Mouse (Mus musculus): ENCODE data around the gene Cwc25. TPM values are rescaled to one million over a fixed set of nuclear protein-coding genes. Genes with fewer than 3 reads are reported as not detected.

Cwc25 gene
- 38.4 TPM for total RNA-seq (2023)

GRCm38 (mm10) chr11:97766154-97766881 is at the start of gene Cwc25:
TSS of gene Cwc25 (minus strand) at chr11:97766556.

GRCm38 (mm10) chr11:97798782-97799145 is 32.4 kb upstream of the Cwc25 start, which contains the start of gene Lasp1:
TSS of gene Lasp1 (plus strand) at chr11:97799000.

GRCm38 (mm10) chr11:97781832-97782563 is 15.6 kb upstream of the Cwc25 start, which contains the start of gene Rpl23:
TSS of gene Rpl23 (minus strand) at chr11:97782437.

GRCm38 (mm10) chr11:97775808-97776496 is 9.6 kb upstream of the Cwc25 start, which contains the start of gene 1700001P01Rik:
TSS of gene 1700001P01Rik (minus strand) at chr11:97775918.

GRCm38 (mm10) chr11:97744063-97744717 is 22.2 kb downstream of the Cwc25 start, which contains the start of gene Pip4k2b:
TSS of gene Pip4k2b (minus strand) at chr11:97744704.

GRCm38 (mm10) chr11:97703039-97703826 is 63.1 kb downstream of the Cwc25 start, which contains the start of gene Psmb3:
TSS of gene Psmb3 (plus strand) at chr11:97703399.

GRCm38 (mm10) chr11:97700003-97700745 is 66.2 kb downstream of the Cwc25 start, which contains the start of gene Pcgf2:
TSS of gene Pcgf2 (minus strand) at chr11:97700497.

Other genes with a start within 250 kb of the Cwc25 start
- not detected for gene Srcin1, start 190.4 kb downstream of the Cwc25 start, total RNA-seq (2023)
- 6.6 TPM for gene Epop, start 136.9 kb downstream of the Cwc25 start, total RNA-seq (2023)
- gene Mllt6, start 103.1 kb downstream of the Cwc25 start, total RNA-seq (2023), result 192 TPM
- 33.9 TPM for gene Cisd3, start 80.7 kb downstream of the Cwc25 start, total RNA-seq (2023)
- gene Pcgf2, start 66.1 kb downstream of the Cwc25 start, total RNA-seq (2023), result 1.4 TPM
- gene Psmb3, start 63.2 kb downstream of the Cwc25 start, total RNA-seq (2023), result 124 TPM
- gene Pip4k2b, start 21.9 kb downstream of the Cwc25 start, total RNA-seq (2023), result 51.3 TPM
- gene 1700001P01Rik, start 9.4 kb upstream of the Cwc25 start, total RNA-seq (2023), result 1.8 TPM
- 2,689 TPM for gene Rpl23, start 15.9 kb upstream of the Cwc25 start, total RNA-seq (2023)
- 132 TPM for gene Lasp1, start 32.4 kb upstream of the Cwc25 start, total RNA-seq (2023)
- 0.95 TPM for gene B230217C12Rik, start 74.2 kb upstream of the Cwc25 start, total RNA-seq (2023)
- 0.46 TPM for gene Fbxo47, start 117.6 kb upstream of the Cwc25 start, total RNA-seq (2023)
- gene Plxdc1, start 219.9 kb upstream of the Cwc25 start, total RNA-seq (2023), result 2.3 TPM
- gene Arl5c, start 229.6 kb upstream of the Cwc25 start, total RNA-seq (2023), result 80.2 TPM

All from CD8-positive naive resting alpha-beta T cell, adult 57 days (primary cell).